Comparison of ENCODE assay signal across 11 mouse cellular contexts in genomic region chr15:86751436-86752136, GRCm38 (mm10).
DNase-seq lines count a peak whose midpoint lies in the region; ATAC-seq and TF ChIP-seq lines count a peak whose summit lies in the region.
"Had no signal": no experiment of that assay in that cellular context is flagged by ENCODE, and none has a peak within 500 bp of the region (broad histone marks: within the 10 kb centered on the region; RNA-seq: fewer than 3 reads in every experiment).

No protein-coding gene starts in this region.

- no peak overlapping the region for H3K9ac ChIP-seq in forebrain, embryonic 15.5 days (replicated peaks)
- no peak overlapping the region for H3K9ac ChIP-seq in lung, embryonic 14.5 days
- H3K9ac ChIP-seq in midbrain, embryonic 16.5 days (ENCODE audit: low read depth, low read length) = no peak overlapping the region
- H3K9ac ChIP-seq: liver, embryonic 14.5 days had no signal

- no peaks in the 10 kb centered on the region for H3K36me3 ChIP-seq in forebrain, embryonic 15.5 days
- H3K36me3 ChIP-seq in forebrain, embryonic 10.5 days (replicated peaks) = no peaks in the 10 kb centered on the region
- no peaks in the 10 kb centered on the region for H3K36me3 ChIP-seq in lung, embryonic 14.5 days (ENCODE audit: insufficient read depth)
- no peaks in the 10 kb centered on the region for H3K36me3 ChIP-seq in midbrain, embryonic 16.5 days (ENCODE audit: control insufficient read depth, insufficient read depth, low read length)

- no peaks in the 10 kb centered on the region for H3K9me3 ChIP-seq in forebrain, embryonic 15.5 days
- H3K9me3 ChIP-seq in forebrain, embryonic 10.5 days = no peaks in the 10 kb centered on the region
- no peaks in the 10 kb centered on the region for H3K9me3 ChIP-seq in lung, embryonic 14.5 days (ENCODE audit: low read depth, low read length)
- no peaks in the 10 kb centered on the region for H3K9me3 ChIP-seq in midbrain, embryonic 16.5 days (replicated peaks; ENCODE audit: control insufficient read depth, low read length, poor library complexity, severe bottlenecking)

- TF ChIP-seq CTCF in lung, embryonic 14.5 days (IDR thresholded peaks at IDR 0.05; ENCODE audit: low read depth) = no peak

- no peak overlapping the region for H3K4me2 ChIP-seq in forebrain, embryonic 15.5 days (replicated peaks)
- no peak overlapping the region for H3K4me2 ChIP-seq in lung, embryonic 14.5 days
- H3K4me2 ChIP-seq in midbrain, embryonic 16.5 days (ENCODE audit: low read length) = no peak overlapping the region

- peaks cover 5% of the 10 kb centered on the region; the same call in 1 of the 2 replicates for H3K4me1 ChIP-seq in forebrain, embryonic 15.5 days
- no peaks in the 10 kb centered on the region for H3K4me1 ChIP-seq in forebrain, embryonic 10.5 days
- no peaks in the 10 kb centered on the region for H3K4me1 ChIP-seq in lung, embryonic 14.5 days (ENCODE audit: insufficient read depth)
- peaks cover 5% of the 10 kb centered on the region; the same call in 1 of the 2 replicates for H3K4me1 ChIP-seq in midbrain, embryonic 16.5 days (ENCODE audit: control insufficient read depth, insufficient read depth, low read length)

- no peaks in the 10 kb centered on the region for H3K27me3 ChIP-seq in forebrain, embryonic 15.5 days
- no peaks in the 10 kb centered on the region for H3K27me3 ChIP-seq in forebrain, embryonic 10.5 days (ENCODE audit: poor library complexity, severe bottlenecking)
- H3K27me3 ChIP-seq in lung, embryonic 14.5 days (ENCODE audit: insufficient read depth, low read length) = no peaks in the 10 kb centered on the region
- H3K27me3 ChIP-seq in midbrain, embryonic 16.5 days (ENCODE audit: control insufficient read depth, insufficient read depth, low read depth, low read length) = no peaks in the 10 kb centered on the region

- 0 out of 2 replicates have a peak overlapping the region, but pooled peaks have one; percentile 14 for H3K27ac ChIP-seq in forebrain, embryonic 15.5 days (replicated peaks)
- no peak overlapping the region for H3K27ac ChIP-seq in forebrain, embryonic 10.5 days
- no peak overlapping the region for H3K27ac ChIP-seq in lung, embryonic 14.5 days (ENCODE audit: low read depth)
- no peak overlapping the region for H3K27ac ChIP-seq in midbrain, embryonic 16.5 days (ENCODE audit: low read length)
- H3K27ac ChIP-seq: liver, embryonic 14.5 days had no signal

- WGBS in forebrain, embryonic 15.5 days = 49% methylated on average over 10 of the region's 10 CpGs
- WGBS in forebrain, embryonic 10.5 days = 68% methylated on average over 10 of the region's 10 CpGs
- 65% methylated on average over 10 of the region's 10 CpGs for WGBS in lung, embryonic 14.5 days
- 58% methylated on average over 10 of the region's 10 CpGs for WGBS in midbrain, embryonic 16.5 days

- DNase-seq in forebrain, embryonic 10.5 days (ENCODE audit: extremely low spot score, low spot score) = no peak
- DNase-seq in lung, embryonic 14.5 days = no peak
- no peak for DNase-seq in lung, postnatal 36 days
- peak; percentile 60 to 62 for DNase-seq in cerebellum, postnatal 25 days
- DNase-seq in lung, postnatal 4 days = no peak
- DNase-seq: embryo, embryonic 11 days had no signal

- peak; percentile 57; the same call in 1 of the 2 replicates for ATAC-seq in forebrain, embryonic 15.5 days (replicated peaks)
- ATAC-seq in lung, embryonic 14.5 days (ENCODE audit: insufficient read depth) = peak; percentile 24; the same call in 1 of the 2 replicates
- peak; percentile 72 for ATAC-seq in midbrain, embryonic 16.5 days
- ATAC-seq in megakaryocyte progenitor cell, adult 5-6 weeks (replicated peaks; ENCODE audit: poor library complexity) = no peak
- ATAC-seq: inflammation-experienced regulatory T-cells, adult 6 months had no signal

- no peak overlapping the region for H3K4me3 ChIP-seq in forebrain, embryonic 15.5 days
- H3K4me3 ChIP-seq in forebrain, embryonic 10.5 days = no peak overlapping the region
- no peak overlapping the region for H3K4me3 ChIP-seq in lung, embryonic 14.5 days (ENCODE audit: low read depth, low read length)
- no peak overlapping the region for H3K4me3 ChIP-seq in midbrain, embryonic 16.5 days (ENCODE audit: low read depth, low read length)

Comparison
In these comparisons a context has a peak if more than half of its experiments do, and no peak if none do; other contexts are left out.
1. DNase-seq: peak in cerebellum, postnatal 25 days (2 of 2); none in forebrain, embryonic 10.5 days (single experiment), lung, embryonic 14.5 days (single experiment), lung, postnatal 36 days (single experiment) and lung, postnatal 4 days (0 of 2).